Mouse (Mus musculus): ENCODE data around the gene Pofut2. TPM values are rescaled to one million over a fixed set of nuclear protein-coding genes. Genes with fewer than 3 reads are reported as not detected.

Gene Pofut2
- total RNA-seq, 4 experiments from 2014 or later = 30.8 to 38.4 (median 32.9) TPM

DNA sequence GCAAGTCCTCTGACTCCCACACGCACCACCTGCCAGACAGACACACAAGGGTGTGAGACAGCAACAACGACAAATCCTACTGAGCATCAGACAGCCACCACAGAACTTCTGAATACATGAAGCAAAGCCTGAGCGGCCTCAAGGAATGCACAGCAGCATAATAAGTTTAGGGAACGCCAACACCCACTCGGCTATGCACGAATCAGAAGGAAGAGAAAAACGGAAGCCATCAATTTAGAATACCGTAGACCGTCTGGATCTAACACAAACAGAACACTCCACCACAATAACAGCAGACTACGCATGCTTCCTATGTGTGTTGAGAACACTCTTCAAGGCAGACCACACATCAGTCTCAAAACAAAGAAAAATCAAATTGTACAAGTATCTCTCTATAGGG, 50.0 kb downstream of the Pofut2 start:
- no peak for DNase-seq (ENCODE audit: low spot score in 2 of 2)

DNA sequence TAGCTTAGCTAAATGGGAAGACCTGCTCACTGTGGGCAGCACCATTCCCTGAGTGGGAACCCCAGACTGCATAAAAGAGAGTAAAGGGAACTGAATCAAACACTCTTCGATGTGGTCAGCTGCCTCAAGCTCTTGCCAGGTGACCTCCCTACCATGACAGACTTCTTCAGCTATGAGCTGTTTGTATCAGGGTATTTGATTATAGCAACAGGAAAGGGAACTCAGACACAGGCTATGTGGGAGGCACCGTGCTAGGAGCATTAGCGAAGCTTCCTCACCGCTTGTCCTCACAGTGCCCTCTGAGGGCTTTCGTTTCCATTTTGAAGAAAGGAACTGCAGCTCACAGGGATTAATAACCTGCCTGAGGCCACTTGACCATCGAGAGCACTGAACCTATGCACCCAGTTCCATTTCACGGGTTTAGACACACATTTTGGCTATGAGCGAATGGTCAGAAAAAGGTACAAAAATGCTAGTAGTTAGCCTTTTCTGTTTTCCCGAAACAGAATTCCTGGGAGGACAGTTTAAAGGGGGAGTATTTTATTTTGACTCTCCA, 55.8 kb downstream of the Pofut2 start:
- no peak for DNase-seq (ENCODE audit: low spot score in 2 of 2)

DNA sequence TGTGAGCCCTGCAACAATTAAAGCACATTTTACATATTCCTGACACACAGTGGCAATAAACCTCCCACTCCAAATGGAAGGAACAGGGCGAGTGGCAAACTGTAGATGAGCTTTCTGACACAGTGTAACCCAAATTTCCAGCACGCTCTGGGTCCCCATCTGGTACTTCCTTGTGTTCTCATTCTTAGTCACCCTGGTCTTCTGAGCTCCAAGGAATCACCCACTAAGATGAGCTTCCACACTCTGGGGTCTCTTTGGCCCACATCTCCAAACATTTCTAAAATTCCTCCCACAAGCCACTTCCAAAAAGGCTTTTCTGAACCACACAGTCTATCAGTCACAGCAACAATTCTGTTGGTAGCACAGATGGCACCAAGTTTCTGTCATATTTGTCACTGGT, 56.7 kb downstream of the Pofut2 start:
- DNase-seq (ENCODE audit: low spot score in 2 of 2) = peak; percentile 62 to 63

Other genes starting within 250 kb of the Pofut2 start
- 10 to 100 TPM; 17.4 to 28.6 (median 22.8) TPM for gene Slc19a1, start 227.0 kb upstream of the Pofut2 start, total RNA-seq (2022)
- 1 to 10 TPM; 3.9 to 4.5 (median 4.3) TPM for gene Col18a1, start 92.7 kb upstream of the Pofut2 start, total RNA-seq (2022)
- gene Adarb1, start 159.1 kb downstream of the Pofut2 start, total RNA-seq (2022) = 100 to 1,000 TPM; 107 to 123 (median 114) TPM

Data from layer of hippocampus, adult 8-10 months (tissue).